Mouse (Mus musculus) v-Abl transformed pro-B cells (cell line): ENCODE results near the gene Tmem63a.
"Not testable (repeated sequence)": the region's sequence is repeated elsewhere in the genome, so short reads cannot be mapped to it uniquely, and the experiment has no call there.

Experiments used
- in situ Hi-C, 2 experiments: fragments of 400-800 bp; cut with MboI; formaldehyde crosslinking; loops; one replicate each; pipeline ENCODE4 v1.15.1; 2025; ENCODE audit not compliant: unreplicated experiment in 2 of 2

Tmem63a gene

DNA sequence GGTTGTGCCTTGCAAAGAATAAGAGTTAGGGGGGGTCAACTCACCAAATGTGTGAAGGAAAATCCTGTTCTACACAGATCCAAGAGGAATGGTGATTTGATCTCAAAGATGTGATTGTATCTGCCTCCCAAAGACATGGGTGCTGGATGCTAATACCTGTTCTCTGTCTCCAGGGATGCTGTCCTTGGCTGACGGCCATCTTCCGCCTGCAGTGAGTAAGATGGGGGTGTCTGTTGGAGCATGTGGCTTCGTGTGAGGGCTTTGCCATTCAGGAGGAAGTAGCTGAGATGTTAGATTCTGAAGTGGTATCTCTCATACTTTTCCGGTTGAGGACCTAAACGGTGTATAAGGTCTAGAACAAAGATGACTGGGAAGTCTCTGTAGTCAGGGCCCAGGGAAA is 10.7 kb downstream of the Tmem63a start:
- in situ Hi-C loops = no loop called here

DNA sequence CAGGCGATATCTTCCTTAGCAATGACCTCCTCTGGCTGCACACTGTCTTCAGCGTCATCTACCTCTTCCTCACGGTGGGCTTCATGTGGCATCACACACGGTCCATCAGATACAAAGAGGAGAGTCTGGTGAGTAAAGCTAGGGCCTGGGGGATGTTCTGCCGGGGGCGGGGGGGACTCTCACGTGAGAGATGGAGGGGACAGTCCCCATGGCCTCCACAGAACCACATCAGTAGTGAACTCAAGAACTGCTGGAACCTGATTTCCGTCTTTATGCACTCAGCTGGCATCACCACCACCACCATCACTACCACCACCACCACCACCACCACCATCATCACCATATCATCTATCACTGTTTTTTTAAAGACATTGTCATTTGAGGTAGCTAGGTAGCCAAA is 14.3 kb downstream of the Tmem63a start:
- in situ Hi-C loops = no loop called here

DNA sequence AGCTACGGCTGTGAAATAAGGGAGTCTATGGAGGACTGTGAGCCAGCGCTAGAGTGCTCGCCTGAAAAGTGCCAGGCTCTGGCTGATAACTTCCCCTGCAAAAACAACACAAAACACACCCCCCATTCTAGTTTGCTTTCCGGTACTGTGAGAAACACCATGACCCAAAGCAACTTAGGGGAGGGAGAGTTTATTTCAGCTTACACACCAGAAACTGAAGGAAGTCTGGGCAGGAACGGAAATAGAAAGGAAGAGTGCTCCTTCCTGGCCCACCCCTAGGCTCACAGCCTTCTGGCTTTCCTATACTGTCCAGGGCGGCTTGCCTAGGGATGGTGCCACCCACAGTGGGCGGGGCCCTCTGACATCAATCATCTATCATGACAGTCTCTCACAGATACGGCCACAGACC is 14.8 kb downstream of the Tmem63a start:
- in situ Hi-C loops = no loop called here

DNA sequence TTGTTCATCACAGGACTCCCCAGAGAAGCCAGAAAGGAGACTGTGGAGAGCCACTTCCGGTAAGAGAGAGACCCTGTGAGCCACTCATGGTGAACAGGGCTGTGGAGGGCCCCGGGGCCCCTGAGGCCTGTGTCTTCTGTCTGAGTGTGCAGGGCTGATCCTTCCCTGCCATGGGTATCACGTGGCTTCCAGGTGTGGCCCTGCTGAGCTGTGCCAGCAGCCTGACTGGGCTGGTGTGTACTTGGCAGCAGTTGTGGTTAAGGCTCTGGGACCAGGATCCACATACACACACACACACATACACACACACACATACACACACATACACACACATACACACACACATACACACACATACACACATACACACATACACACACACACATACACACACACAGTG is 15.8 kb downstream of the Tmem63a start:
- in situ Hi-C loops = no loop called here

DNA sequence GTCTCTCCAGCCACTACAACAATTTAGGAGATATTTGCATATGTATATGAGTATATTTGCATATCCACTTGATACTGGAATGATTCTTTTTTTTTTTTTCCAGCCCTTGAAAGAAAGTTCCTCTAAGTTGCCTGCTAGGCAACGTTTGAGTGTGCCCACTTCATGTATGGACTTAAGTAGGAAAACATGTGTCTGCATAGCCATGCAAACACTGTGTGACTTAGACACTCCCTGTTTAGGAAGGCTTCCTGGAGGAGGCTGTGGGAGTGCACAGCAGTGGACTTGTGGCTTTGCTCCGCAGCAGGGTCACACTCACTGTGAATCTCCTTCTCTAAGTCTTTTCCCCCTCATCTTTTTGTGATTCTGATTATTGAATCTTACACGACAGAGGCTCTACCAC is 16.7 kb downstream of the Tmem63a start:
- in situ Hi-C loops = no loop called here

DNA sequence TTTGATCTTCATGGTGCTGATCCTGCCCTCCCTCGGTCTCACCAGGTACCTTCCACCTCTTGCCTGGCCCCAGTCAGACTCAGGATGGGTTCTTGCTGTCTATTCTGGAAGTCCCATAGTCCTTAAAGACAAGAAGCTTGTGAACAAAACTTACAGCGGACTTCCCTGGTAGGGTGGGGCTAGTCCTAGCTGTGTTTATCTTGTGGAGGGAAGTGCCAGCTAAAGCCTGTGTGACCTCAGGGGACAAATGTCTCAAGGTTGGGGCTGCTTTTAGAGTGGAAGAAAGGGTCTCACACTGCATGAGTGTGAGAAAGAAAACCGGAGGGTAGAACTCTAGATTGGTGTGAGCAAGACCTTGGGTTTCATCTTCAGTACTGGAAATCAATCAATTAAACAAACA is 23.6 kb downstream of the Tmem63a start:
- in situ Hi-C loops = no loop called here

DNA sequence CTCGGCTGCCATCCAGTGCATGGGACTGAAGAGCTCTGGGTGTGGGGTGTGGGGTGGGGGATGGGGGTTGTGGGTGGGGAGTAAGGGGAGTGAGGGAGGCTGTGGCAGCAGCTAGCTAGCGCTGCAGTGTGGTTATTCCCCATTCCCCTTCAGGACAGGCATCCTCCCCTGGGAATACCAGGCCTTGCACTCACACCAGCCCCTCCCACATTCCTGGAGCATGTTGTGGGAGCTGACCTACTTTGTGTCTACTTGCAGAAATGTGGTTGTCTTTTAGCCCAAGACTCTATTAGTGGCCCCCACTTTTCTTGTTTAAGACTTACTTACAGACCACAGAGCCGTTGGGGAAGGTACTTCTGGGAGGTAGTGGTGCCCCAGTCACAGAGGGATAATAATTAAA is 24.4 kb downstream of the Tmem63a start:
- in situ Hi-C loops = no loop called here

DNA sequence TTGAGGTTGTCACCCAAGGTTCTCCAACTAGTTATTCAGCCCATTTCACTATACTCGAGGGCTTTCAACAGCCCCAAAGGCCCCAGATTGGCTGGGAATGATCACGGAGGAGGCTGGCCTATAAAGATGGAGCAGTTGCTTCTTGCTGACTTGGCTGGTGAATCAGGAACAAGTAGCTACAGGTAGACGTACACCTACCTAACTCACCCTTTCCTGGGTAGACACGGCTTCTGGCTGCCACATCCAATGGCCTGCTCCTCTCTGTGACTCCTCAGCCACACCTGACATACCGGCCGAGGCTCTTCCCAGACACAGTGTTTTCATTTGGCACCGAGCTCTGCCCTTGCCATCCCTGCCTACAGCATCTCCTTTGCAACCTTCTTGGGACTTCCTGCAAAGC is 25.1 kb downstream of the Tmem63a start:
- in situ Hi-C loops = no loop called here

DNA sequence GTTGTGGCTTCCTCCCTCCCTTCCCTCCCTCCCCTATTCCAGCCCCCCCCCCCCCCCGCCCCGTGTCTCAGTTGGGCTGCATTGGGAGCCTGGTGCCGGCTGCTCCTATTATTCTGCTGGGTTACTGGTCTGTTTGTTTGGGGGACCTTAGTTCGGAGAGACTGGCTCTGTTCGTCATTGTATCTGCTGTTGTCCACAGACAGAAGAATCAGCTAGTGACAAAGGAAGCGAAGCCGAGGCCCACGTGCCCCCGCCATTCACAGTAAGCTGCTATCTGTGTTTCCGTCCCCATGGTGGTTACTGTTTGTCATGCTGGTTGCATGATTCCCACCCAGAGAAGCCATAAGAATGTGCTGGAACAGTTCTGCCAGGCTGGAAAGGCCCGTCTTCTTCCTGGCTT is 30.8 kb downstream of the Tmem63a start:
- in situ Hi-C loops = loop anchor here in 1 of 2 experiments (5.0 to 10.0 kb wide), 2 partner anchors 71 to 872 kb away; partner anchors contain the start of genes Lbr and Pycr2

DNA sequence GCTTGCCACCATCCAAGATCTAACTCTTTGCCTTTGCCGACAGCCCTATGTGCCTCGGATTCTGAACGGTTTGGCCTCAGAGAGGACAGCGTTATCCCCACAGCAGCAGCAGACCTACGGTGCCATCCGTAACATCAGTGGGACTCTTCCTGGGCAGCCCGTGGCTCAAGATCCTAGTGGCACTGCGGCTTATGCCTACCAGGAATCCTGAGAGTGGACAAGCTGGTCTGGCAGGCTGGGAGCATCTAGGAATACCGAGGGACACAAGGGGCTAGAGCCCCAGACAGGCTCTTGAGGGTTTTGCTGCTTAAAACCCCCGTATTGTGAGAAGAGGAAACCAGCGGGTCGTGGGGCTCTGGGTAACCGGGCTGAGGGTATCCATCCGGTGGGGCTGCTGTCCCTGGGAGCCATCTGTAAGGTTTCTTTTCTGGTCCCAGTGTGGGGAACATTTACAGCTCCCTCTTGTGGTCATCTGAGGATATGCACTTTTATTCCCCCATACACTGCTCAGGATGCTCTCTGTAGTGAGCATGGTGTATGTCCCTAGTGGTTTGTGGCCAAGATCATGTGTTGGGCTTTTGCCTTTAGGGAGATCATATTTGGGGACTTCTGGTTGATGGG is 32.1 kb downstream of the Tmem63a start:
- in situ Hi-C loops = loop anchor here in 1 of 2 experiments (5.0 to 10.0 kb wide), 2 partner anchors 72 to 871 kb away; partner anchors contain the start of genes Lbr and Pycr2

DNA sequence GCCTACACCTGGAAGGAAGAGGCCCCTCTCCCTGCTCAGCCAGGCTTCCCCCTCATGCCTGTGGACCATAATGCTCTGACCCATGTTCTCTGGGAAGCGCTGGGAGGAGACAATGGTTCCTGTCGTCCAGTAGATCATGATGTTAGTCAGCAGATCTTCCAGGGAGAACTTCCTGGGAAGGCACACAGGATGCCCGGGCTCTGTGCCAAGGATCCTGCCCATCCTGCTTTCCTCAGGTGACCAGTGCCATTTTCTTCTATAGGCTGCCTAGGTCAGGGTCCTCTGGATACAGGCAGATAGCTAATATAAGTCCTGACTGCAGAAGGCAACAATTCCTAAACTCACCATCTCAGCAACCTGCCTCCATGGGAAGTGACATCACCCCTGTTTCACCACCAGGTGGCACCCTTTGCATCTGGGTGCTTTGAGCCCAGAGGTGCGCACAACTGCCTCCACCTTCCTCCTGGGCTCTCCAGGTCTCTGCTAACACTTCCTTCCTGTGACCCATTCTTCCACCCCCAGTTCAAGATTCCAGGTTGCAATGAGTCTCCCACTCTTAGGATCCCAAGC is 34.1 kb downstream of the Tmem63a start:
- in situ Hi-C loops = loop anchor here (5.0 to 10.0 kb wide), 2 partner anchors 74 to 869 kb away; partner anchors contain the start of genes Lbr (in 1 of the 2) and Pycr2 (in 1 of the 2)

DNA sequence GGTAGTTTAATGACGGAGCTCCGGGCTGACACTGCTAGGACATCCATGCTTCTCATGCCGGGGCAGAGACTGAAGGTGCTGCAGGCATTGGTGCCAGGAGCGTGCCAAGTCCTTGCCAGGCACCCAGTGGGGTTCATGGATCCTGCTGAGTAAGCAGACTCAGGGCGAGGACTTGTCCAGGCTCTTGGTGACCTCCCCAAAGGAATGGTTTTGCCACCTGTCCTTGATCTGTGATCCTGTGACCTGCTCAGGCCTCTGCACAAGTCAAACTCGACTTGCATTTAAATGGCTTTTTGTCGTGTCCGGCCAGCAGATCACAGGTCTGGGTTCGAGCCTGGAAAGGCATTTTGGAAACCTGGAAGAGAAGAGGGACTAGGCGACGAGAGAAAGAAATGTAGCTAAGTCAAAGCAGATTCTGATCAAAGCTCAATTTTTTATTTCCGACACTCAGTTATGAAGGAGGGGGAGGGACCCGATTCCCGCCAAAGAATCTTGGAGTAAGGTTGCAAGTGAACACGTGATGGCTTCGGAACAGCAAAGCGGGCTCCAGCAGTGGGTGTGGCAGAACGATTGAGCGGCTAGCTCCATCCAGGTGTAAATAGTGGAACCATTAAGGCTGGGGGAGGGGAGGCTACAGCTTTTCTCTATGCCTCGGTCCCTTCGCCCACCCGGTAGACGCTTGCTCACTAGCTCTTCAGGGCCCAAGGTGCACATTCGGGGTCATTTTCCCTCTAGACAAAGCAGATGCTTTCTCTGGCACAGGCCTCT is 37.5 kb downstream of the Tmem63a start:
- in situ Hi-C loops = loop anchor here (5.0 to 10.0 kb wide), 2 partner anchors 77 to 865 kb away; partner anchors contain the start of genes Lbr (in 1 of the 2) and Pycr2 (in 1 of the 2)

DNA sequence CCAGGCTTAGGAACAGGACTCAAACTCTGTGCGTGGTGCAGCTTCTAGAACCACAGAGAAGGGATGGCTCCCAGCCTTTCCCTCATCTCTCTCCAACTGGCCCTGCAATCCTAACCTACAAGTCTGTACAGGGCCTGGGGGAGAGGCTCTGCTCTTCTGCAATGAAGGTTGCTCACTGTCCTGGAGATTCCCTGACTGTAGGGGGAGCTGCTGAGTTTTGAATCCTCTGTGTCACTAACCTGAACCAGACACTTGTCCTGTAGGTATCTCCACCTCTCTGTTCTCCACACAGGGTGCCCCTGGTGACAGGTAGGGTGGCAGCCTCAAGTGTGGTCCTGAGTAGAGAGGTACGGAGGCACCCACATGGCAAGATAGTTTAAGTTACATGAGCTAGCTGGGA is 38.3 kb downstream of the Tmem63a start:
- in situ Hi-C loops = no loop called here

DNA sequence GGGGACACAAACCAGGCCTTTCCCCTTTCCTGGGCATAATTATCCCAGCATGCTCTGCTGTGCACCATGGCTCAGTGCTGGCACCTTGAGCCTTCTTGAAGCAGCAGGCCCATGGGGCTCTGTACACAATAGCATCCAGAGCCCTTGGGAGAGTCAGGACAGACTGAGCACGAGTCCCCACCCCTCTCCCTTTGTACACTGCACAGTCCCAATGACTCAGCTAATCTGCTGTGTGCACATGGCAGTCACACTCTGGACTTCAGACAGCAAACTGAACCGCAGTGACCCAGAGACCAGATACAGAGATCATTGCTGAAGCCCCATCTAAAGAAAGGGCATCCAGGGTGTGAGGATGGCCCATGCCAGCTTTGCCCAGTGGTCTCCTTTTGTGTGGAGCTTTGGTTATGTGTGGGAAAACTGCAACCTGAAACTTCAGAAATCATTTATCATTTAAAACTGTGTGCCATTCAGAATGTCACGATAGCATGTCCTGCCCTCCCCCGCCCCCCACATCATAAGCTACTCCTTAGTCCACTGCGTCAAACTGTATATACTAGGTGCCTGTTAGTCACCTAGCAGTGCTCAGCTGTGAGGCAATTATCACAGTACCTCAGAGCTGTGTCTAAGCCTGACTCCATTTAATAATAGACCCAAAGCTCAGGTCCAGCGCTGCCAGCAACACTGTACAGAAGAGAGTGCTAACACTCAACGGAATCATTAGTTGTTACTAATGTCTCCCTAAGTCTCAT is 39.3 kb downstream of the Tmem63a start:
- in situ Hi-C loops = not testable (repeated sequence)

DNA sequence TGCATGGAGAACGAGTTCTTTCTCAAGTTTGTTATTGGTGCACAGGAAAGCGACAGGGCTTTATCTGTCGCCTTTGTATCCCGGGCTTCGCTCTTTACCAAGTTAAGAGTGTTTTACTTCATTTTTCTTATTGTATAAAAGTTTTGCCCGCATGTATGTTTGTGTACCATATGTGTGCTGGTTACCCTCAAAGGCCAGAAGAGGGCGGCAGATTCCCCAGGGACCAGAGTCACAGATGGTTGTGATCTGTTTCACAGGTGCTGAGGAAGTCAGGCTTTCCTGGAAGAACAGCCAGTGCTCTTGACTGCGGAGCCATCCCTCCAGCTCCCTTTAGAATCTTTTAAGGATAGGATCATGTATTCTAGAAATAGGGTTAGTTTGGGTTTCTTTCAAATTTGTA is 44.6 kb downstream of the Tmem63a start:
- in situ Hi-C loops = no loop called here

DNA sequence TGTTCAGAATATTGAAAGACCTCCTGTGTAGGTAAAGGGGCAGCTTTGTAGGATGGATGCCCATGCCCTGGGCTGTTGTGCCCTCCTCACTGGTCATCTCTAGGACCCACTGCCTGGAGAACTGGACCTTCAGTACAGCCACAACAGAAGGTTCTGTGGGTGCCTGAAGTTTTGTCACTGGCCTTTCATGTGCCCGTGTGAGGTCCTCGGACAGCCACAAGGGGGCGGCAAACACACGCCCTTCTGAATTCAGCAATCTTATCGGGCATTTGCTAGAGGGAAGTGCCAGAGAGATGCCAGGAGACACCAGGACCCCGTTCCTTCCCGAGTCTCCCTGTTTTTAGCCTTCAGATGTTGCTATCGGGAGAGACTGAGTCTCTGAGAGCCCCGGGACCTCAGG is 45.6 kb downstream of the Tmem63a start:
- in situ Hi-C loops = no loop called here

DNA sequence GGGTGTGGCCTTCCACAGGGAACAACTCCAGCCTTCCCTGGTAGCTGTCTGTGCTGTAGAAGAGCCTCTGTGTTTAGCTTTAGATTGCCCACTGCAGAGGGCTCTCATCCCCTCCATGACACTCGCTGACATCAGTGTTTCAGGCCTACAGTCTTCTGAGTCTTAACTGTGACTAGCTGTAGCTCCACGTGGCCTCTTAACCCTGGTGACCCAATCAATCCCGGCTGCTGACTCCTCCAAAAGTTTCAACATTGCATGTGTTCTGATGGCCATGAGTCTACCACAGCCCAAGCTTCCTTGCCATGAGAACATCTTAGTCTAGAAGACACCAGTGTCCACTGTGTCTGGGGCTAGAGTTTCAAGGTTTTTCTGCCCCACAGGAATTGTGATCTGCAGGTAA is 48.5 kb downstream of the Tmem63a start:
- in situ Hi-C loops = loop anchor here (5.0 to 10.0 kb wide), 6 partner anchors 42 to 627 kb away; no protein-coding TSS in a partner anchor

DNA sequence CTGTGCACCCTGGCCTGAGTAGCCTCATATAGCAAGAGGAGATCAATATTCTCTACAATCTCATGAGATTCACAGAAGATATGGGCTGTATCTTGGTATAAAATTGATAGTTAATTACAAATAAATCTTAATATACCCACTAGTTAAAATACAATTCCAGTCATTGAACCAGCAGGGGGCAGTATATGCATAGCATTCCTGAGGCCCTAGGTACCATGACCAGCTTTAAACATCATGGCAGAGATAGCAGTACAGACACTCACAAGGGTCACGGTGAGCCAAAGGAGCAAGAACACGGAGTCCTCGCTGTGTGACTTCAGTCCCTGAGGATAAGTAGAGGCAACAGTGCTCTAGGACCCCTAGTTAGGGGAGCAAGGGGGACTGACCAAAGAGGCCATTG is 50.0 kb downstream of the Tmem63a start:
- in situ Hi-C loops = loop anchor here (5.0 to 10.0 kb wide), 6 partner anchors 40 to 625 kb away; no protein-coding TSS in a partner anchor

DNA sequence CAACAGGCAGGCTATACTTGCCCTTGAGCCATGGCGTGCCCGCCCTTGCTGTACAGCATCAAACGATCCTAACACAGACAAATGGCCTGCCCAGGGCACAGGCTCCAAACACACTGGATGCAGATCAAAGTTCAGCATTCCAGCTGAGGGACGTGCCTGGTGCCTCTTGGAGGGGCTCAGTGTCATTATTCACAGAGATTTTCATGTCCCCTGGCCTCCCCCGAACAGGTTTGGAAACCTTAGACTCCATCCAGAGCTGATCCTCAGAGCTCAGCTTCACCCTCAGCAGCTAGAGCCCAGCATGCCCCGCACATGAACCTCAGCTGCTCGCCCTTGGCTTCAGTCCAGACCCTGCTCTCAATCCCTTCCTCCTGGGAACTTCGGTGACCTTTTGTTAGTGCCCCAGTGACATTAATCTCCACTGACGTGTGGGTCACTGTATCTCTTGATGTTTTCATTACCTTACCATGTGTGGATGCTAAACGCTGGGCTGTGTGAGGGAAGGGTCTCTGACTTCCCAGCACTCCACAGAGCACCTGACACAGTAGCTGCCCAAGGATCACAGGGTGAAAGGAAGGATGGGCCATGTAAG is 58.5 kb downstream of the Tmem63a start:
- in situ Hi-C loops = loop anchor here in 1 of 2 experiments (5.0 kb wide), 1 partner anchor 547 kb away; no protein-coding TSS in a partner anchor

DNA sequence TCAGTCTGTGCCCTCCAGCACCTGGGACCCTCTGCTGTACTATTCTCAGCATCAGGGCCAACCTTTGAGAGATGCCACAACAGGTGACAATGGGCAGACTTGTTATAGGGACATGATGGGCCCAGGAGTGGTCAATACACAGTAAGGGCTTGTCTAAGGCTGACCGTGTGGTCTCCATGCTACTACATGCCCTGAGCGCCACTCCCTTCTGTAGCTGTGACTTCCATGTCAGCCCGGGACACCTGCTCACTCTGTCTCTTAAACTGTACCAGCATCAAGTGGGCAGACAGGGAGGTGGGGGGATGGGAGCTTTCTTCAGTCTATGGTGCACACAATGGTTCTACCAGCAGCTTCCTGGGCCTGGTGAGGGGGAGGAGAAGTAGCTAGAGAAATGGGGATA is 59.1 kb downstream of the Tmem63a start:
- in situ Hi-C loops = loop anchor here in 1 of 2 experiments (5.0 kb wide), 1 partner anchor 546 kb away; no protein-coding TSS in a partner anchor
